Mouse (Mus musculus): Measurements from ENCODE around the gene Gpsm1.

DNA sequence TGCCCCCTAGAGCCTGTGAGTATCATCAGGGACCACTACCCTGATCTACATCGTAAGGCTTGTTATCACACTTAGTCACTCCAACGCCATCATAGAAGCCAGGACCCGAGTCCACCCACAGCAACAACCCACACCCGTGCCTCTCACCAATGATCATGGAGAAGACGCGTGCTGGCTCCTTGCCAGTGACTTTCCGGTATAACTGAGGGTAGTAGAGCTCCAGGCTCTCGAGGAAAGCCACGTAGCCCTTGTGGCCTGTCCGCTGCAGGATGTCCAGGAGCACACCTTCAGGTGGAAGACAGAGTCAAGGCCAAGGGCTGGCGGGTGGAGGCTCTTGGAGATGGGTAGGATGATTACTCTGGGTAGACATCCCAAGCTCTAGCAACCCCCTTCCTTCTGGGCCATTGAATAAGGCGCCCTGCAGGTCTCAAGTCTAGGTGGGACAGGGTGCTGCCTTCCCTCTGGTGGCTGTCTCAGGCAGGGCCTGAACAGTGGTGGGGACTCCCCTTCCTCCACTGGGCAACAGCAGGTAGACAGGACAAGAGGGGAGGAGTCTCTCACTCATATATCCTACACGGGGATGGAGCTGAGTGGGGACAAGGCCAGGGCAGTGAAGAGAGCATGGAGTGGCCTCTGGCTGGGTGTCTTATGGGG lies 43.5 kb downstream of the Gpsm1 start:
- TF ChIP-seq CTCF (IDR thresholded peaks at IDR 0.05; ENCODE audit: borderline replicate concordance, insufficient read depth, low read depth, low read length) (no peak), POLR2A (IDR thresholded peaks at IDR 0.05; ENCODE audit: borderline replicate concordance, insufficient read depth, low read length) (no peak)
